Mouse (Mus musculus) stomach, embryonic 14.5 days (tissue): ENCODE measurements around the gene Tmc3. TPM values are rescaled to one million over a fixed set of nuclear protein-coding genes. Genes with fewer than 3 reads are reported as not detected.

Experiments used
- polyA plus RNA-seq: library from polyadenylated mRNA; unstranded; fragments of >200 nt; fragmentation: Nextera tagmentation; extraction: Ambion mirVana; gene quantifications from 2 replicates; pipeline ENCODE4 v1.2.1, GENCODE M21; 2014

The Tmc3 gene
- polyA plus RNA-seq, 1 experiment from 2014 or later: 0.56 TPM

Other genes starting within 250 kb of the Tmc3 start
- 21.5 and 23.5 TPM in 2 replicates for gene Stard5, start 47.0 kb downstream of the Tmc3 start, polyA plus RNA-seq
- gene Il16, start 160.8 kb downstream of the Tmc3 start, polyA plus RNA-seq: 3.9 and 4.4 TPM in 2 replicates
- gene Cfap161, start 210.0 kb downstream of the Tmc3 start, polyA plus RNA-seq: 0.25 and 0.31 TPM in 2 replicates